In the genomic region with DNA sequence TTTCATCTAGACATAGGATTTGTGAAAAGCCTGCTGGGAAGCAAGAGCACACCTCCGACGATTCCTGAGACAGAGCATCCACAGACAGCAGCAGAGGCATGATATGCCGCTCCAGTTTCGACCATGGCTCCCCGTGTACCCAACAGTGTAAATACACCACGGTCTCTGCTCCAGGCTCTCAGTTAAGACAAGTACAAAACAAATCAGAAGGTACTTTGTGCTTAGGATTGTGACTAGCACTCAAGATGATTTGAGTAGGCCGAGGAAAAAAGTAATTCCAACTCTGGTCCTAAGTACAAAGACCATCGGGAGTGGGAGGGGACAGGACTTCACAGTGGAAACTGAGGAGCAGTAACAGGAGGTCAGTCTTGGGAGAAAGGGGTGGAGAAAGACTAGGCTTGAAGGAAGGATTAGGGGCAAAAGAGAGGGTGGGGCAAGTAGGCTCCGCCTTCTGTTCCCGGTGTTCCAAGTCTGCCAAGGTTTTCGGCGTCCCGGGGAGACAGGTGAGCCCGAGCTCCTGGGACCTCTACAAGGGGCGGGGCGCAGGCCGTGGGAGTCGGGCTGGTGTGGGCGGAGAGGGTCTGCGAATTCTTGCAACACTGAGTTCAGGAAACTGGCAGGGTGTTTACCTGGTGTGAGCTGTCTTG, we compare ENCODE assay signal across 9 mouse cellular contexts. TPM values are rescaled to one million over a fixed set of nuclear protein-coding genes. Genes with fewer than 3 reads are reported as not detected.
DNase-seq lines count a peak whose midpoint lies in the region; ATAC-seq and TF ChIP-seq lines count a peak whose summit lies in the region.
"Had no signal": no experiment of that assay in that cellular context is flagged by ENCODE, and none has a peak within 500 bp of the region (broad histone marks: within the 10 kb centered on the region; RNA-seq: fewer than 3 reads in every experiment).

A gene (plus strand): TSS at position 447 of the 647 bp plus-strand sequence.

- no peaks in the 10 kb centered on the region for H3K36me3 ChIP-seq in liver, embryonic 14.5 days (replicated peaks; ENCODE audit: control insufficient read depth, insufficient read depth, low read depth)

- ATAC-seq in liver, embryonic 14.5 days (ENCODE audit: insufficient read depth), result no peak
- ATAC-seq in cerebellum, adult (ENCODE audit: insufficient number of reproducible peaks, low FRiP score, low TSS enrichment), result no peak
- ATAC-seq in megakaryocyte-erythroid progenitor cell, adult 5-6 weeks (replicated peaks; ENCODE audit: low FRiP score, low TSS enrichment, poor library complexity, severe bottlenecking), result no peak
- ATAC-seq: activated CD4-positive, CD25-positive, alpha-beta regulatory T cell, adult 4 months had no signal

- no peak for TF ChIP-seq EP300 in liver, embryonic 14.5 days (IDR thresholded peaks at IDR 0.05; ENCODE audit: low read depth)

- 38% methylated on average over 20 of the region's 20 CpGs for WGBS in liver, embryonic 14.5 days (ENCODE audit: insufficient replicate concordance)

- H3K9ac ChIP-seq in liver, embryonic 14.5 days (replicated peaks), result no peak within 1 kb of the TSS; the same call in 1 of the 2 replicates

- H3K4me3 ChIP-seq in liver, embryonic 14.5 days (ENCODE audit: insufficient read depth in 1 of 2, low read depth in 2 of 2, low read length in 2 of 2), result no peak within 1 kb of the TSS

- no peaks in the 10 kb centered on the region for H3K27me3 ChIP-seq in liver, embryonic 14.5 days (ENCODE audit: control insufficient read depth, insufficient read depth, low read length)

- no peak within 1 kb of the TSS for H3K27ac ChIP-seq in liver, embryonic 14.5 days

- DNase-seq in embryo, embryonic 10.5 days (ENCODE audit: low spot score), result peak; percentile 4
- no peak for DNase-seq in embryo, embryonic 10 days (ENCODE audit: low spot score)
- DNase-seq in urinary bladder, postnatal 14 days (ENCODE audit: low spot score), result peak; percentile 25
- DNase-seq in urinary bladder, postnatal 25 days (ENCODE audit: low spot score), result no peak
- no peak for DNase-seq in liver, embryonic 14.5 days (ENCODE audit: low read depth in 3 of 3, low spot score in 3 of 3)
- no peak for DNase-seq in thymus, postnatal 36 days

- H3K4me2 ChIP-seq in liver, embryonic 14.5 days (ENCODE audit: low read depth), result 0 out of 2 replicates have a peak within 1 kb of the TSS, but pooled peaks have one; percentile 11

- H3K9me3 ChIP-seq in liver, embryonic 14.5 days (ENCODE audit: control insufficient read depth, low read length), result no peaks in the 10 kb centered on the region

- TF ChIP-seq CTCF in liver, embryonic 14.5 days (IDR thresholded peaks at IDR 0.05; ENCODE audit: low read depth), result no peak

- H3K4me1 ChIP-seq in liver, embryonic 14.5 days (replicated peaks; ENCODE audit: control insufficient read depth in 2 of 2, insufficient read depth in 2 of 2, low read length in 1 of 2), result peaks cover 11 to 18% of the 10 kb centered on the region in 2 experiments

RNA-seq across cellular contexts. Expression of the gene that starts here (rescaled TPM):
- polyA plus RNA-seq in liver, embryonic 14.5 days (2012; rRNA removed), result 0.02 and 0.03 TPM in 2 replicates
- polyA plus RNA-seq in liver, embryonic 14.5 days (2014; fragmentation: Nextera tagmentation; extraction: Ambion mirVana), result not detected in 2 replicates
- total RNA-seq in megakaryocyte-erythroid progenitor cell, adult 5-6 weeks (2014; fragmentation: Nextera tagmentation), result not detected in 2 replicates
- not detected in 2 replicates for total RNA-seq in megakaryocyte-erythroid progenitor cell, adult 5-6 weeks (2017)
- polyA plus RNA-seq: activated CD4-positive, CD25-positive, alpha-beta regulatory T cell, adult 4 months had no signal

Comparison
In these comparisons a context has a peak if more than half of its experiments do, and no peak if none do; other contexts are left out.
1. DNase-seq: peak in embryo, embryonic 10.5 days (single experiment) and urinary bladder, postnatal 14 days (single experiment); none in embryo, embryonic 10 days (single experiment), urinary bladder, postnatal 25 days (single experiment), liver, embryonic 14.5 days (0 of 3) and thymus, postnatal 36 days (0 of 2).